In genomic region chr5:135107521-135108501, GRCm38 (mm10) we compare ENCODE assay signal across 8 mouse cellular contexts. TPM values are rescaled to one million over a fixed set of nuclear protein-coding genes. Genes with fewer than 3 reads are reported as not detected.
A peak's percentile ranks its signal among the peaks of the same experiment; 100 is the strongest.
DNase-seq lines count a peak whose midpoint lies in the region; ATAC-seq lines count a peak whose summit lies in the region.

No protein-coding gene starts in this region.

- peak; percentile 72 for DNase-seq in MN1 (ENCODE audit: low spot score)
- peak; percentile 76 for DNase-seq in heart, postnatal 4 days
- DNase-seq in large intestine, adult 2 months (ENCODE audit: low read depth, low spot score), result peak; percentile 61
- DNase-seq in retina, postnatal 7 days (ENCODE audit: low read depth, low spot score), result peak; percentile 24
- peak; percentile 87 for DNase-seq in yolk sac, embryonic 10.5 days (ENCODE audit: low spot score)

- ATAC-seq in forebrain, embryonic 15.5 days (replicated peaks), result no peak
- peak; percentile 44 for ATAC-seq in megakaryocyte, adult 5-6 weeks (ENCODE audit: poor library complexity, severe bottlenecking)

- peak overlapping the region; percentile 86 for H3K4me3 ChIP-seq in brown adipose tissue, adult 24 weeks (ENCODE audit: insufficient read depth, low read depth, low read length)
- peak overlapping the region; percentile 44 for H3K4me3 ChIP-seq in forebrain, embryonic 15.5 days

- WGBS in forebrain, embryonic 15.5 days, result 13% methylated on average over 40 of the region's 40 CpGs
- WGBS in large intestine, adult 2 months, result 2% methylated on average over 40 of the region's 40 CpGs

- no peak overlapping the region for H3K9ac ChIP-seq in forebrain, embryonic 15.5 days (replicated peaks)

- H3K9me3 ChIP-seq in forebrain, embryonic 15.5 days, result no peaks in the 10 kb centered on the region

- H3K27me3 ChIP-seq in forebrain, embryonic 15.5 days, result peaks cover 55% of the 10 kb centered on the region

- H3K27ac ChIP-seq in brown adipose tissue, adult 24 weeks (replicated peaks; ENCODE audit: low read depth, low read length), result peak overlapping the region; percentile 76
- H3K27ac ChIP-seq in forebrain, embryonic 15.5 days (replicated peaks), result no peak overlapping the region

- peak overlapping the region; percentile 72 for H3K4me2 ChIP-seq in forebrain, embryonic 15.5 days (replicated peaks)

- peaks cover 9% of the 10 kb centered on the region for H3K4me1 ChIP-seq in brown adipose tissue, adult 24 weeks (ENCODE audit: control insufficient read depth, insufficient read depth, insufficient read length, low read length)
- H3K4me1 ChIP-seq in forebrain, embryonic 15.5 days, result peaks cover 17% of the 10 kb centered on the region

- no peaks in the 10 kb centered on the region for H3K36me3 ChIP-seq in forebrain, embryonic 15.5 days

RNA-seq across cellular contexts. Expression of gene Mlxipl, which starts 18.1 kb away (rescaled TPM):
- polyA plus RNA-seq in brown adipose tissue, adult 24 weeks (2012; ENCODE audit: insufficient read depth, insufficient read length, missing spikeins), result 174 and 262 TPM in 2 replicates
- polyA plus RNA-seq in forebrain, embryonic 15.5 days (2015; fragmentation: Nextera tagmentation; extraction: Ambion mirVana), result 1.1 and 1.4 TPM in 2 replicates
- total RNA-seq in heart, postnatal 4 days (2021), result 1 to 10 TPM; 8.4 to 9.6 TPM
- 80.5 and 207 TPM in 2 replicates for polyA plus RNA-seq in large intestine, adult 2 months (2012; rRNA removed)
- total RNA-seq in megakaryocyte, adult 5-6 weeks (2015), result 0.05 and 0.31 TPM in 2 replicates
- total RNA-seq in megakaryocyte, adult 5-6 weeks (2017), result 0.45 and 0.62 TPM in 2 replicates

RNA-seq across cellular contexts. Expression of gene Vps37d, which starts 29.7 kb away (rescaled TPM):
- 1.1 TPM in 1 of 2 replicates, not detected in the other for polyA plus RNA-seq in brown adipose tissue, adult 24 weeks (2012; ENCODE audit: insufficient read depth, insufficient read length, missing spikeins)
- 35.1 and 36.3 TPM in 2 replicates for polyA plus RNA-seq in forebrain, embryonic 15.5 days (2015; fragmentation: Nextera tagmentation; extraction: Ambion mirVana)
- 1 to 10 TPM; 2.8 to 2.9 TPM for total RNA-seq in heart, postnatal 4 days (2021)
- 3.0 and 4.0 TPM in 2 replicates for polyA plus RNA-seq in large intestine, adult 2 months (2012; rRNA removed)
- not detected in 2 replicates for total RNA-seq in megakaryocyte, adult 5-6 weeks (2015)
- not detected in 2 replicates for total RNA-seq in megakaryocyte, adult 5-6 weeks (2017)

RNA-seq across cellular contexts. Expression of gene Tbl2, which starts 41.6 kb away (rescaled TPM):
- 7.5 and 8.2 TPM in 2 replicates for polyA plus RNA-seq in brown adipose tissue, adult 24 weeks (2012; ENCODE audit: insufficient read depth, insufficient read length, missing spikeins)
- 16.8 and 17.5 TPM in 2 replicates for polyA plus RNA-seq in forebrain, embryonic 15.5 days (2015; fragmentation: Nextera tagmentation; extraction: Ambion mirVana)
- 10 to 100 TPM; 15.8 to 18.4 TPM for total RNA-seq in heart, postnatal 4 days (2021)
- 8.9 and 11.7 TPM in 2 replicates for polyA plus RNA-seq in large intestine, adult 2 months (2012; rRNA removed)
- total RNA-seq in megakaryocyte, adult 5-6 weeks (2015), result 5.5 and 5.7 TPM in 2 replicates
- total RNA-seq in megakaryocyte, adult 5-6 weeks (2017), result 12.6 and 15.0 TPM in 2 replicates

RNA-seq across cellular contexts. Expression of gene Bud23, which starts 43.1 kb away (rescaled TPM):
- polyA plus RNA-seq in brown adipose tissue, adult 24 weeks (2012; ENCODE audit: insufficient read depth, insufficient read length, missing spikeins), result 28.3 and 31.3 TPM in 2 replicates
- 89.0 and 92.8 TPM in 2 replicates for polyA plus RNA-seq in forebrain, embryonic 15.5 days (2015; fragmentation: Nextera tagmentation; extraction: Ambion mirVana)
- total RNA-seq in heart, postnatal 4 days (2021), result 10 to 100 TPM; 28.5 to 37.0 TPM
- 52.2 and 65.6 TPM in 2 replicates for polyA plus RNA-seq in large intestine, adult 2 months (2012; rRNA removed)
- 29.4 and 34.2 TPM in 2 replicates for total RNA-seq in megakaryocyte, adult 5-6 weeks (2015)
- 24.2 and 27.6 TPM in 2 replicates for total RNA-seq in megakaryocyte, adult 5-6 weeks (2017)

RNA-seq across cellular contexts. Expression of gene Dnajc30, which starts 43.8 kb away (rescaled TPM):
- polyA plus RNA-seq in brown adipose tissue, adult 24 weeks (2012; ENCODE audit: insufficient read depth, insufficient read length, missing spikeins), result 14.3 and 21.1 TPM in 2 replicates
- 34.6 and 39.8 TPM in 2 replicates for polyA plus RNA-seq in forebrain, embryonic 15.5 days (2015; fragmentation: Nextera tagmentation; extraction: Ambion mirVana)
- total RNA-seq in heart, postnatal 4 days (2021), result 10 to 100 TPM; 24.8 to 26.6 TPM
- polyA plus RNA-seq in large intestine, adult 2 months (2012; rRNA removed), result 31.4 and 38.8 TPM in 2 replicates
- 15.5 and 16.3 TPM in 2 replicates for total RNA-seq in megakaryocyte, adult 5-6 weeks (2015)
- 3.5 and 10.0 TPM in 2 replicates for total RNA-seq in megakaryocyte, adult 5-6 weeks (2017)

Comparison
In these comparisons a context has a peak if more than half of its experiments do, and no peak if none do; other contexts are left out.
1. DNase-seq: peak in every context shown above with its lines; median percentile 87 in yolk sac, embryonic 10.5 days; 76 in heart, postnatal 4 days; 72 in MN1; 61 in large intestine, adult 2 months; 24 in retina, postnatal 7 days.
2. RNA of gene Mlxipl, which starts 18.1 kb away (polyA plus RNA-seq): 174 to 262 TPM in brown adipose tissue, adult 24 weeks and 80.5 to 207 TPM in large intestine, adult 2 months; 1.1 to 1.4 TPM in forebrain, embryonic 15.5 days; every median in the first group is over 10 times any median in the second.